Mouse (Mus musculus): ENCODE measurements around the gene Hectd3.

GRCm38 (mm10) chr4:117007058-117007457 is 11.9 kb downstream of the Hectd3 start:
- TF ChIP-seq CTCF (IDR thresholded peaks at IDR 0.05; ENCODE audit: low read depth) (no peak), EP300 (IDR thresholded peaks at IDR 0.05; ENCODE audit: low read depth) (no peak)

All from liver, embryonic 14.5 days (tissue).